Mouse (Mus musculus): ENCODE data around the gene Tshz3. TPM values are rescaled to one million over a fixed set of nuclear protein-coding genes. Genes with fewer than 3 reads are reported as not detected.

Tshz3 gene
- polyA plus RNA-seq, 1 experiment from 2014 or later, result 44.9 TPM

DNA sequence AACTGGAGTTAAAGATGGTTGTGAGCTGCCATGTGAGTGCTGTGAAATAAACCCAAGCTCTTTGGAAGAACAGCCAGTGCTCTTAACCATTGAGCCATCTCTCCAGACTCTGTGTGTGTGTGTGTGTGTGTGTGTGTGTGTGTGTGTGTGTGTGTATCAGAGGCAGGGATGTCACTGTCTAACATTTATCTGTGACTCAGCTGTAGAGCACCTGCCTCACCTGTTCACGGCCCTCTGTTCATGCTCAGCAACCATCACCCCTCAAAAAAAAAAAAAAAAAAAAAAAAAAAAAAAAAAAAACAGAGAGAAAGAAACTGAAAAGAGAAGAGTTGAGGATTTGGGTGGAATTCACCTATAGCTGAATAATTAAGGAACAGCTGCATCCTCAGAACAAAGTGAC, 10.4 kb upstream of the Tshz3 start:
- H3K27me3 ChIP-seq, result peaks cover 25% of the 10 kb centered on the region
- 92% methylated on average over 1 of the region's 1 CpGs for WGBS
- peaks cover 22% of the 10 kb centered on the region for H3K4me1 ChIP-seq (replicated peaks)
- no peak overlapping the region for H3K4me3 ChIP-seq
- no peak overlapping the region for H3K27ac ChIP-seq (replicated peaks)
- H3K9ac ChIP-seq, result no peak overlapping the region
- ATAC-seq (ENCODE audit: low read depth), result no peak
- H3K4me2 ChIP-seq, result no peak overlapping the region
- H3K9me3 ChIP-seq, result no peaks in the 10 kb centered on the region
- H3K36me3 ChIP-seq, result no peaks in the 10 kb centered on the region

DNA sequence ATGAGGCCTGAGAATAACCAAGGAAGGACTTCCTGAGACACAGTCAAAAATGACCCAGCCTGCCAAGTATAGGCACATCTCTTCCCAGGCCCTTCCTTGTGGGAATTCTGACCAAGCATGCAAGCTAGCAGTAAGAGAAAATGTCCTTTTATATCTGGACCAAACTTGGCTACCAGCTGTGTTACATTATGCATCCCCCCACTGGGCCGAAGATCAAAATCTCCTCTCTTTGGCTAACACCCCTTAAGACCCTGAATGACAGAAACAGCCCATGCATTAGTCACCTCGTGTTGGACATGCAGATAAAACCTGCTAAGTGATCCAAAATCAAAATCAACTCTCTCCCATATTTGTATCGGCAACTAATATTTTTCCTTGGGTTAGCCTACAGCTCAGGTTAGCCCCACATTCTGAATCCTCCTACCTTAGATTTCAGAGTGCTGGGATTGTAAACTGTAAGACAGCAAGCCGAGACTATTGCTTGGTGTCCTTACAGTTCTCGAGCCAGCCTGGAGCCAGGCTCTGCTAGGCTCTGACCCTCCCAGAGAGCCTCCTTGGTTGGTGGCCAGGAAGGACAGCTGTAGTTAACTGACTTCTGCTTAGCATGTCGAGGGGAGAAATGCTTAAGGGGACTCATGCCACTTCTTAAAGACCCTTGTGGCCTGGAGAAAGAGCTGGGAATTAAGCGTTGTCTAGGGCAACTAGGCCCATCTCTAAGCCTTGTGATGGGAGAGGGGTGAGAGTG, 8.7 kb upstream of the Tshz3 start:
- H3K4me2 ChIP-seq, result no peak overlapping the region
- WGBS, result 71% methylated on average over 7 of the region's 7 CpGs
- H3K27me3 ChIP-seq, result peaks cover 41% of the 10 kb centered on the region
- H3K9me3 ChIP-seq, result no peaks in the 10 kb centered on the region
- no peak overlapping the region for H3K27ac ChIP-seq (replicated peaks)
- no peaks in the 10 kb centered on the region for H3K36me3 ChIP-seq
- ATAC-seq (ENCODE audit: low read depth), result no peak
- peaks cover 38% of the 10 kb centered on the region for H3K4me1 ChIP-seq (replicated peaks)
- H3K9ac ChIP-seq, result no peak overlapping the region
- H3K4me3 ChIP-seq, result no peak overlapping the region

DNA sequence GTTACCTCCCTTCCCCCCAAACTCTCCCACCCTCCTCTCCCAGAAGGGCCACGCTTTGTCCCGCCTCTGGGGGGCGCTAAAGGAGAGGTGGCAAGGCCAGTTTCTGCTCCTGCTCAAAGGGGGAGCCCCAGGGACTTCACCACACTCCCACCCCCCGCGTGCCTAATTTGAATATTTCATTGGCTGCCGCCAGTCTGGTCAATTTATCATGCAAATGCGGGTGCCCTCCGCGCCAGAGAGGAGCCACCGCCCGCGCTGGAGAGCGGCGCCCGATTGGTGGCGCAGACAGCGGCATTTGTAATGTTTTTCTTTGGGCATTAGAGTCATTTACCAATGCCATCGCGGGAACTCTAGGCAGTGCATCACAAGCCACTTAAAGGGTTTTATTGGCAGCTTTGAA, 7.4 kb upstream of the Tshz3 start:
- Histone ChIP-seq H3K4me1 (replicated peaks) (peaks cover 51% of the 10 kb centered on the region), H3K9ac (no peak overlapping the region), H3K9me3 (no peaks in the 10 kb centered on the region), H3K27ac (replicated peaks) (no peak overlapping the region), H3K4me3 (0 out of 2 replicates have a peak overlapping the region, but pooled peaks have one; percentile 6), H3K27me3 (peaks cover 52% of the 10 kb centered on the region), H3K36me3 (no peaks in the 10 kb centered on the region), H3K4me2 (peak overlapping the region; percentile 31)
- 1% methylated on average over 19 of the region's 19 CpGs for WGBS
- ATAC-seq (ENCODE audit: low read depth), result peak; percentile 48; the same call in 1 of the 2 replicates

DNA sequence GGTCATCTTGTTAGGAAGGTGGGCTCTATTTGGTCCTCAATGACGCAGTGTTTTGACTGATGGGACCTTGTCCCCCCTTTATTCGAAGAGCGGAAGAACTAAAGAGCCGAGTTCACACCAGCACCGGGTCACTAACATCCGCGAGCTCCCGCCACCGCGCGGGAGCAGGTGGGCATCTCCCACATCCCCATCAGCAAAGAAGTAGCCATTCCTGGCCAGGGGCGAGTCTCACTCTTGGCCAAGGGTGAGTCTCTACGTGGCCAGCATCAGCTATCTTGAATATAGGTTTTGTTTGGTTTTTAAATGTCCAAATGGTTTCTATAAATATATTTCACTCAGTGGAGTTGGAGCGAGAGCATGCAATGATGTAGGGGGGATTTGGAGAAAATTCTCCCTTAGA, 6.3 kb upstream of the Tshz3 start:
- Histone ChIP-seq H3K4me1 (replicated peaks) (peaks cover 54% of the 10 kb centered on the region), H3K9me3 (no peaks in the 10 kb centered on the region), H3K4me2 (peak overlapping the region; percentile 31), H3K9ac (0 out of 2 replicates have a peak overlapping the region, but pooled peaks have one; percentile 22), H3K27me3 (peaks cover 52% of the 10 kb centered on the region), H3K4me3 (peak overlapping the region; percentile 9; the same call in 1 of the 2 replicates), H3K27ac (replicated peaks) (no peak overlapping the region), H3K36me3 (no peaks in the 10 kb centered on the region)
- WGBS, result 2% methylated on average over 14 of the region's 14 CpGs
- ATAC-seq (ENCODE audit: low read depth), result no peak

DNA sequence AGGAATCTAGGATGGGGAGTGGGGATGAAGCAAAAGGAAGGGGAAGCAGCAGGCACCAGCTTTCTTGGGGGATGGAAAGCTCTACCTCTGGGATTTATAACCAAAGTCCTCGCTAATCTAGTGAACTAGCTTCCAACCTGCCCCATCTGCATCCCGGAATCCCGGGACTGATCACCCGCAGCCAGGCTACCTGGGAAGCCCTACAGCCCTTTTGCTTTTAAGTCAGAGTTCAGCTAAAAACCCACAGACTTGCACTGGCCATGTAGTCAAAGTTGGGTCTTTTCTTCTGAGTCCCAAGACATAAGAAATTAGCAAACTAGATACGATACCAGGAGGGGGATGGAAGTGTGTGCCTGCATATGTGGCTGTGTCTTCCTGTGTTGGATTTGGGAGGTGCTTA, 5.5 kb upstream of the Tshz3 start:
- peaks cover 54% of the 10 kb centered on the region for H3K4me1 ChIP-seq (replicated peaks)
- H3K27ac ChIP-seq (replicated peaks), result no peak overlapping the region
- ATAC-seq (ENCODE audit: low read depth), result no peak

DNA sequence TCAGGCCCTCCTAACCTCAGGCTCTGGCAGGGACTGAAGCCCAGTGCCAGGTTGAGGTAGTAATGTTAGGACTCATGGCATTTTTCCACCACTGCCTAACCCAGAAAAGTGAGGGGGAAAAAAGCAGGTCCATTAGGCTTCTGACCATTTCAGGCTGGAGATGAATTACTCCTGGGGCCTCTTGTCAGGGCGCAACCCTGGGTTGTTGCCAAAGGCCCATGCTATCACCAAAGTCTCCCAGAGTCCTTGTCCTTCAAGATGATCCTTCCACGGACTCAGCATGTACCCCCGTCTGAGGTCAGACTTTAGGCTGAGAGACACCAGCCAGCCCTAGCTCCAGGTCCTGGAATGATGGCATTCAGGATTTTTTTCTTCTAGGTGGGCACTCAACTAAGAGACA, 4.8 kb upstream of the Tshz3 start:
- no peak overlapping the region for H3K27ac ChIP-seq (replicated peaks)
- no peak overlapping the region for H3K9ac ChIP-seq
- H3K4me3 ChIP-seq, result no peak overlapping the region
- peaks cover 52% of the 10 kb centered on the region for H3K27me3 ChIP-seq
- H3K36me3 ChIP-seq, result no peaks in the 10 kb centered on the region
- WGBS, result 43% methylated on average over 3 of the region's 3 CpGs
- peaks cover 54% of the 10 kb centered on the region for H3K4me1 ChIP-seq (replicated peaks)
- no peaks in the 10 kb centered on the region for H3K9me3 ChIP-seq
- no peak for ATAC-seq (ENCODE audit: low read depth)
- no peak overlapping the region; the same call in 1 of the 2 replicates for H3K4me2 ChIP-seq

More for the DNA sequence above, 5.5 kb upstream of the Tshz3 start:
- Histone ChIP-seq H3K36me3 (no peaks in the 10 kb centered on the region), H3K4me2 (peak overlapping the region; percentile 31), H3K9ac (0 out of 2 replicates have a peak overlapping the region, but pooled peaks have one; percentile 22), H3K4me3 (no peak overlapping the region), H3K9me3 (no peaks in the 10 kb centered on the region), H3K27me3 (peaks cover 52% of the 10 kb centered on the region)
- 5% methylated on average over 5 of the region's 5 CpGs for WGBS

DNA sequence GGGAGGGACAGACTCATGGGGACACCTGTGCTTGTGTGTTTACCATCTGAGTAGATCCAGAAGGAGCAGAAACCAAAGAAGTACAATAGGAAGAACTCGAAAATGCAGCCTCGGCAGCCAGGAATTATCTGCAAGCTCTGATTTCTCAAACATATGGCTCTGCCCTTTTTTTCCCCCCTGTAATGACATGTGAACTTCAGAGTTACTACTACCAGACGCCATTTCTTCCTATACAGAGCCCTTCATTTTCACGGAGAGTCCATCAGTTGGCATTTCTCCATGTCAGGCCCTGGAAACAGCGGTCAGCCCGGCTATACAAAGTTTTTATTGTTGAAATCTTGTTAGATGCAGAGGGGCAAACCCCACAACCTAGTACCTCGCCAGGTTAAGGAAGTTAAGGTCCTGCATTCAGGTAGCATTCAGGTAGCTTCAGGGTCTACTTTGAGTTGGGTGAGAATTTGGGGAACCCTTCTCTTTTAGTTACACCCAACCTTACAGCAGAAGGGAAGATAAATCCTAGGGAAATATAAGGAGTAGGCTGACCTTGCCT, 3.2 kb upstream of the Tshz3 start:
- peak overlapping the region; percentile 81 for H3K4me3 ChIP-seq
- no peaks in the 10 kb centered on the region for H3K9me3 ChIP-seq
- H3K4me2 ChIP-seq, result peak overlapping the region; percentile 93
- H3K4me1 ChIP-seq (replicated peaks), result peaks cover 64% of the 10 kb centered on the region
- ATAC-seq (ENCODE audit: low read depth), result no peak
- H3K27me3 ChIP-seq, result peaks cover 52% of the 10 kb centered on the region
- WGBS, result 9% methylated on average over 7 of the region's 7 CpGs
- H3K27ac ChIP-seq (replicated peaks), result peak overlapping the region; percentile 98
- H3K36me3 ChIP-seq, result no peaks in the 10 kb centered on the region
- peak overlapping the region; percentile 95 for H3K9ac ChIP-seq

DNA sequence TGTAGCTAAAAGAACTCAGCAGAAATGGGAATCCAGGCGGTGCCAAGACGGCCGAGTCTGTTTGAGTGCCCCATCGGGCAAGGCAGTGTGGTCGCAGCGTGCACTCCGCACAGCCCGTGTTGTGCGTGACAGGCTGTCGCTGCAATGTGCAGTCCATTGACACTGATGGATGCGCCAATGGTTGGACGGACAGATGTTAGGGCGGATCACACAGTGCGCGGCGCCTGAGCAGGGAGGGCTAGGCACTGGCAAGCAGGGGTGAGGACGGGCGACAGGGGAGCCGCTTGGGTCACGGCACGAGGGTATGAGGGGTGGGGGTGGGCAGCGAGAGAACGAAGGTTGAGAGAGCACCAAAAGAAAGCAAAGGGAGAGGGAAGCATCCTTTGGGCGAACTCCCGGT, 2.6 kb upstream of the Tshz3 start:
- Histone ChIP-seq H3K4me2 (peak overlapping the region; percentile 93), H3K4me3 (peak overlapping the region; percentile 81), H3K27ac (replicated peaks) (peak overlapping the region; percentile 98), H3K27me3 (peaks cover 49% of the 10 kb centered on the region), H3K4me1 (replicated peaks) (peaks cover 70% of the 10 kb centered on the region), H3K9ac (peak overlapping the region; percentile 95), H3K9me3 (no peaks in the 10 kb centered on the region), H3K36me3 (no peaks in the 10 kb centered on the region)
- ATAC-seq (ENCODE audit: low read depth), result no peak
- under 1% methylated on average over 25 of the region's 25 CpGs for WGBS

DNA sequence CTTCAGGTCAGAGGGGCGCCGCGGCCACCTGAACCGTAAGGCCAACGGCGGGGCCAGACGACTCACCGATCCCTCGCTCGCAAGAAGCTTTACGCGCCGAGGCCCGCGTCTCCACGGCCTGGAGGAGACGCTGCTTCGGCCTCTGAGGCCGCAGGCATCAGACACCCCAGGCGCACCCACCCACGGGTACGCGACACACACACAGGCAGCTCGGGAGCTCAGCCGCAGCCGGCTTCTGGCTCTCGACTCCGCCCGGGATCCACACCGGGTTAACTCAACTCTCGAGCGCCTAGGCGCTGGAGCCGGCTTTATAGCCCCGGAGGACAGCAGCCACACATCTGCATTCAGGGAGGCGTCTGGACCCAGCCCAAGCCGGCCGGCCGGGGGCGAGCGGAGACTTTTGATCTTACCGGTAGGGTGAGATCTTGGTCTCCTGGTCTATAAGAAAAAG, 2.1 kb upstream of the Tshz3 start:
- Histone ChIP-seq H3K4me3 (peak overlapping the region; percentile 81), H3K9me3 (no peaks in the 10 kb centered on the region), H3K4me1 (replicated peaks) (peaks cover 68% of the 10 kb centered on the region), H3K27me3 (peaks cover 44% of the 10 kb centered on the region), H3K27ac (replicated peaks) (peak overlapping the region; percentile 98), H3K4me2 (peak overlapping the region; percentile 93), H3K9ac (peak overlapping the region; percentile 95), H3K36me3 (no peaks in the 10 kb centered on the region)
- WGBS, result under 1% methylated on average over 42 of the region's 42 CpGs
- no peak for ATAC-seq (ENCODE audit: low read depth)

DNA sequence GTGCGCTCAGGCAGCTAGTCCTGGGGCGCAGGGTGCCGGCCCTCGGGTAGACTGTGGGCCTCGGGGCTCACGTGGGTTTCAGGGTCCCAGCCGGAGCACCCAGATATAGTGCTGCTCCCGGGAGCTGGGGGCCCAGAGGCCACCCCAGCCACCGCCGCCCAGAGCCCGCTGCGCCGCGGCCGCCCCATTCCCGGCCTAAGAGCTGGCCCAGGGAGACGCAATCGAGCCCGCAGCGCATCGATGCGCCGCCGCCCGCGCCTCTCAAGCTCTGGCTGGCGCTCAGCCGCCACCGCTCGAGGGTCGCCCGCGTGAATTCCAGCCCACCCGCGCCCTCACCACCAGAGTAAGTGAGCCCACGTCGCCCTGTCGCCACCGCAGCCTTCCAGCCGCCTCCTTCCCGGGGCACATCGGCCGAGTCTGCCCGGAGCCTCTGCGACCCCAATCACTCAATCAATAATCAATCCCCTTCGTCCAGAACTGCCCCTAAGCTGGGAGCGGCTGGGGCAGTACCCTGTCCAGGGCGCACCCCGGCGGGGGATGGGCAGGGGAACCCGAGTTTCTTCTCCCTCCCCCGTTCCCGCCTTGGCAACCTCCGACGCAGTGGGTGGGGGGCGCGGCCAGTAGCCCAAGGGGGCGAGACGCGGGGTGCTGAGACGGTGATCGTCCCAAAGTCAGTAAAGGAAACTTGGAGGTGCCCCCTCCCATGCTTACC, 1.4 kb upstream of the Tshz3 start:
- Histone ChIP-seq H3K27me3 (peaks cover 37% of the 10 kb centered on the region), H3K27ac (replicated peaks) (peak overlapping the region; percentile 98), H3K9me3 (no peaks in the 10 kb centered on the region), H3K4me2 (peak overlapping the region; percentile 93), H3K36me3 (no peaks in the 10 kb centered on the region), H3K4me1 (replicated peaks) (peaks cover 68% of the 10 kb centered on the region), H3K4me3 (peak overlapping the region; percentile 81), H3K9ac (peak overlapping the region; percentile 95)
- ATAC-seq (ENCODE audit: low read depth), result peak; percentile 15
- WGBS, result 1% methylated on average over 52 of the region's 62 CpGs

DNA sequence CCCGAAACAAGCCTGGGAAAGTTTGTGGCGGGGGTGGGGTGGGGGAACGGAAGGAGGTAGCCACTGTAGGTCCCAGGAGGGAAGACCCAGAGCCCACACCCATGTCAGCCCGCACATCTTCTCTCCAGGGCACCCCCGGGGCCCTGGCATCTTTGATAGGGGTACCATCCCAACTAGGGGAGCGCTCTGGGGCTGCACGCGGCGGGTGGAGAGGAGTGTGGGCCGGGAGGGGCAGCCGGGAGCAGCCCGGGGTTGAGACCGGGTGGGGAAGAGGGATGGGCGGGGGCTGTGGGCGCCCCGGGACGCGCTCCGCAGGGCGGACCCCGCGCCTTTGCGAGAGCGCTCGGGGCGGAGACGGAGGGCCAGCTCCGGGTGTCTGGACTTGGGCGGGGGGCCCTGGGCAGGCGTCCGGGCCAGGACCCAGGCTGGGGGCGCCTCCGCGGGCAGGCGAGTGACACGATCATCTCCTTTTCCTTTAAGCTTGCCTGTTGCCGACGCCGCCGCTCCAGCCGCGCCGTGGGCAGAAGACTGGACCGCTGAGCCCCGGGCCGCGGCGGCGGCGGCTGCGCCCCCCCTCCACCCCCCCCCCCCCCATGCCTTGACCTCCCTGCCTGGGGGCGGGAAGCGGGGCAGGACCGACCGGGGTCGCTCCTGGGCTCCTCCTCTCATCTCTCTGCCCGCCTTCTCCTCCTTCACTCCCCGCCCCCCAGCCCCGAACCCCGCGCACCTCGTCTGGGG, 631 bp upstream of the Tshz3 start:
- Histone ChIP-seq H3K9me3 (no peaks in the 10 kb centered on the region), H3K36me3 (peaks cover under 1% of the 10 kb centered on the region; the same call in 1 of the 2 replicates), H3K4me1 (replicated peaks) (peaks cover 67% of the 10 kb centered on the region), H3K27ac (replicated peaks) (peak overlapping the region; percentile 98), H3K4me2 (peak overlapping the region; percentile 93), H3K27me3 (peaks cover 29% of the 10 kb centered on the region), H3K9ac (peak overlapping the region; percentile 95), H3K4me3 (peak overlapping the region; percentile 81)
- WGBS, result 0% methylated on average over 42 of the region's 62 CpGs
- ATAC-seq (ENCODE audit: low read depth), result peak; percentile 79

Data from neural tube, embryonic 13.5 days (tissue).